Mouse (Mus musculus): Measurements from ENCODE around the gene Sypl2. TPM values are rescaled to one million over a fixed set of nuclear protein-coding genes. Genes with fewer than 3 reads are reported as not detected.

The Sypl2 gene
- polyA plus RNA-seq, 1 experiment: 0.37 TPM

DNA sequence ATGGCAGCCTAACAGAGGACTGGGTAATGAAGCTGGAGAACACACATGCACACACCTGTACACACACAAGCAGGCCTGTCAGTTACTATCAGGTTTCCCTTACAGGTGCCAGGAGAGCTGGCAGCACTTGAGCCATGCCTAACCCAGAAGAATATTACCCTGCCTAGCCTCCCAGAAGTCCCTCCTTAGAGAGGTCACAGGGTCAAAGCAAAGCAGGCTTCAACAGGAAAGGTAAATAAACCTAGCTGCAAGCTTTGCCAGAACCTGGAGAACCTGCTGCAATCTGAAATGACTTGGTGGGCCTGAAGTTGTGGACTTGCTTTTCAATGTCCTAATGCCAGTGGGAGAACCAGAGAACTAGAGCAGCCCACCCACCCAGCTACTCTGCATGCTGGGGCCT, 23.9 kb downstream of the Sypl2 start:
- H3K4me1 ChIP-seq (ENCODE audit: control insufficient read depth, insufficient read depth, low read length): peaks cover 4% of the 10 kb centered on the region; the same call in 1 of the 2 replicates
- H3K4me3 ChIP-seq (replicated peaks; ENCODE audit: control insufficient read depth, low read depth, low read length): no peak overlapping the region
- no peak overlapping the region for H3K27ac ChIP-seq (ENCODE audit: control insufficient read depth, insufficient read depth, low read depth, low read length, poor library complexity)
- TF ChIP-seq POLR2A (IDR thresholded peaks at IDR 0.05; ENCODE audit: borderline replicate concordance, control insufficient read depth, low read depth, low read length) (no peak), CTCF (IDR thresholded peaks at IDR 0.05; ENCODE audit: control insufficient read depth, insufficient read depth, low read length) (no peak)

DNA sequence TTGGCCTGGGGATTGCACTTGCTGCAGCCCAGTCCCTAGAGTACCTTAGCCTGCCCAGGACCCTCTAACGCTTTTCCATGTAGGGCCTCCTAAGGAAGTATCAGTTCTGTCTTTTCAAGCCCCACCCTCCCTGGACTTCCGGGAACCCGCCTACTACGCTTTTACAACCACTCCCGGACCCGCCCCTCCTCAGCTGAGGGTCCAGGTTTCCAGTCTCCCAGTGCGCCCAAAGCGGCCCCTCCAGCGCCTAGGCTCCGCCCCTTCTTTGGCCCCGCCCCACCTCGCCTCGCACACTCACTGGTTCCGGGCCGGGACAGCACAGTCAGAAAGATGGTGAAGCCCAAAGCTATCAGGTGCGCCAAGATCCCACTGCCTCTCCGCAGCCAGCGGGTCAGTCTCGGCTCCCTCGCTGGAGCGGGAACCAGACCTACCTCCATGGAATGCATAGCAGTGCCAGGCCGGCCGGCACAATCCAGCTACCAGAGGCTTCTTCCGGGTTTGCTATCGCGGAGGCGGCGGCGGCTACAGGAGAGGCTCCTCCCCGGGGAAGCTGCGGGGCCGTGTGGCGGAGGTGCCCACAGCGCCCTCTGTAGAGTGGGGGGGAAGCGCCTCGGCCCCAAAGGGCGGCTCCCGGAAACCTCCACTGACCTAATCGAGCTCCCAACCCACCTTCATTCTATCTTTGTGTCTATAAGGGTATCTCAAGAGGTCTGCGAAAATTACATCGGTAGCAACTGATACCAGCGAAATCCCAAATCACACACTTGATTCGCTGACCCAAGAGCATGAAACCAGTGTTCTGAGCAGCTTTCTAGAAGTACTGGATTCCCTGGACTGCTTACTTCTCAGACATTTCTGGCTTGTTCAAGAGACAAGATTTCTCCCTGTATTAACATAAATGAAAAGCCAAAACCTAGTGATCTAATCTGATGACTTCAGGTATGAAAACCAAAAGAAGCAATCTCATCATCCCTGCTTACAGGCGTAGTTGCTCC, 25.8 kb downstream of the Sypl2 start, which contains the start of gene Cyb561d1:
Cyb561d1 (minus strand) TSS at position 884 of the 995 bp plus-strand sequence.
- H3K27ac ChIP-seq (ENCODE audit: control insufficient read depth, insufficient read depth, low read depth, low read length, poor library complexity): peak within 1 kb of the TSS; percentile 98
- TF ChIP-seq CTCF (IDR thresholded peaks at IDR 0.05; ENCODE audit: control insufficient read depth, insufficient read depth, low read length) (peak; percentile 53; the same call in 1 of the 2 replicates), POLR2A (IDR thresholded peaks at IDR 0.05; ENCODE audit: borderline replicate concordance, control insufficient read depth, low read depth, low read length) (peak; percentile 56; the same call in 1 of the 2 replicates)
- WGBS: 3% methylated on average over 44 of the region's 44 CpGs

DNA sequence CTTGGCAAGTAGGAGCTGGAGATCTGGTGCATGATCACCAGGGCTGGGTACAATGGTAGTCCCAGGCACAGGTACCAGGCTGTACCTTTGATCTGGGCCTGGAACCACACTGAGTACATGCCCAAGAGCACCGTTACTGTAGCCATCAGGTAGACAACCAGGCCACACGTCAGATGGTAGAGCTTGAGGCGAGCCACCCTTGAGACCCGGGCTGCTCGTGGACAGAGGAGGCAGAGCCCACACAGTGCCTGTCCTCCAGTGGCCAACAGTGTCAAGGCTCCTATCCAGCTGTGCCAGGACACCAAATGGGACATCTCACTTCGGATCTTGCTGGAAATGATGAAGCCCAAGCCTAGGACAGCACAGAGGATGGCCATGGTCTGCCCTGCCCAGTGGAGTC, 27.2 kb downstream of the Sypl2 start:
- WGBS: 87% methylated on average over 6 of the region's 6 CpGs
- Histone ChIP-seq H3K27ac (ENCODE audit: control insufficient read depth, insufficient read depth, low read depth, low read length, poor library complexity) (no peak overlapping the region), H3K4me3 (replicated peaks; ENCODE audit: control insufficient read depth, low read depth, low read length) (no peak overlapping the region), H3K4me1 (ENCODE audit: control insufficient read depth, insufficient read depth, low read length) (peaks cover 4% of the 10 kb centered on the region; the same call in 1 of the 2 replicates)
- TF ChIP-seq POLR2A (IDR thresholded peaks at IDR 0.05; ENCODE audit: borderline replicate concordance, control insufficient read depth, low read depth, low read length) (no peak), CTCF (IDR thresholded peaks at IDR 0.05; ENCODE audit: control insufficient read depth, insufficient read depth, low read length) (no peak)

More for the DNA sequence above, 25.8 kb downstream of the Sypl2 start, which contains the start of gene Cyb561d1:
- peak within 1 kb of the TSS; percentile 96 for H3K4me3 ChIP-seq (replicated peaks; ENCODE audit: control insufficient read depth, low read depth, low read length)
- H3K4me1 ChIP-seq (ENCODE audit: control insufficient read depth, insufficient read depth, low read length): peaks cover 4% of the 10 kb centered on the region; the same call in 1 of the 2 replicates

DNA sequence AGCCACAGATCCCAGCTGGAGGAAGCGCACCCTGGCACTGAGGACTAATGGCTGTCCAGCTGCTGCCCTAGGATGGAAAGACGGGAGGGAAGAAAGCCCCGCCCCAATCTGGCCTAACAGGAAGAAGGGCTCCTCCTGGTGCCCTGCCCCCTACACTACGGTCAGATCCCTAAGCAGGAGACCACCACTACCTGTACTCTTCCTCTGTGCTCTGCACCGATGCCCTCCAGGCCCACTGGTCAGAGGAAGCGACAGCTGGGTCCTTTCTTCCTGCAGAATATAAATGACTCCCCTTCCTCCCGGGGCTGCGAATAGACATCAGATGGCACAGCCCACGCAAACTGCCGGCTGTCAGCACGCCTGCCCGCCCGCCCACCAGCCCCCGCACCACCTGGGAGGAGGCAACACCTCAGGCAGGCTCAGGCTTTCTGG, 29.4 kb downstream of the Sypl2 start:
- TF ChIP-seq CTCF (IDR thresholded peaks at IDR 0.05; ENCODE audit: control insufficient read depth, insufficient read depth, low read length) (no peak), POLR2A (IDR thresholded peaks at IDR 0.05; ENCODE audit: borderline replicate concordance, control insufficient read depth, low read depth, low read length) (no peak)
- H3K4me3 ChIP-seq (replicated peaks; ENCODE audit: control insufficient read depth, low read depth, low read length): no peak overlapping the region
- WGBS: 69% methylated on average over 14 of the region's 14 CpGs
- H3K4me1 ChIP-seq (ENCODE audit: control insufficient read depth, insufficient read depth, low read length): peaks cover 4% of the 10 kb centered on the region; the same call in 1 of the 2 replicates
- H3K27ac ChIP-seq (ENCODE audit: control insufficient read depth, insufficient read depth, low read depth, low read length, poor library complexity): no peak overlapping the region; the same call in 1 of the 2 replicates

DNA sequence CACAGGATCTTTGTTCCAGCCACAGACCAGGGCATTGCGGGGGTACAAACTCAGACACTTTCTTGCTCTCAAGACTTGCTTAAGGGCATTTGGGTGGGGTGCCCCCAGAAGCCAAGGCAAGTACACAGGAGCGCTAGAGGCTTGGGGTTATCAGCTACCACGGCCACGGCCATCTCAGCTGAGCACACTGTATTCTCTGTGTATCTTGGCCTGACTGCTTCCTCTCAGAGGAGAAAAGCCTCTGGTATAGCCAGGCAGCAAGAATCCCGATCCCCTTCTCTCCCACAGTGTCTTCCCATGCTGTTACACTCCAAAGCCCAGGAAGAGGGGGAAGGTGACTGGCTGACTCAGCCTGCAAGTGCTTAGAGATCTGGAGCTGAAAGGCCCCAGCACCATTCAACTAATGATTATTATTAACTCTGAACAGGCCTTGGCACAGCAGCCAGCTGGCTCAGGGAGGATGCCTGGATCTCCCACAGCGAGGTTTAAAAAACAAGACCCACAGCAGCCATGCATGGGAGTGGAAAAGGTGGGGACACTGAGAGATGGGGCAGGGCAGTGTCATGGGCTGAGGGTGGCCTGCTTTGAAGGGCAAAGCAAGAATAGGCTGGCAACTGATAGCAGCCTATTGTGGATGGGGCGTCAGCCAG, 30.4 kb downstream of the Sypl2 start:
- WGBS: 77% methylated on average over 7 of the region's 7 CpGs
- H3K4me3 ChIP-seq (replicated peaks; ENCODE audit: control insufficient read depth, low read depth, low read length): no peak overlapping the region
- H3K27ac ChIP-seq (ENCODE audit: control insufficient read depth, insufficient read depth, low read depth, low read length, poor library complexity): no peak overlapping the region
- no peak for TF ChIP-seq CTCF (IDR thresholded peaks at IDR 0.05; ENCODE audit: control insufficient read depth, insufficient read depth, low read length)
- no peak for TF ChIP-seq POLR2A (IDR thresholded peaks at IDR 0.05; ENCODE audit: borderline replicate concordance, control insufficient read depth, low read depth, low read length)
- peaks cover 3% of the 10 kb centered on the region; the same call in 1 of the 2 replicates for H3K4me1 ChIP-seq (ENCODE audit: control insufficient read depth, insufficient read depth, low read length)

DNA sequence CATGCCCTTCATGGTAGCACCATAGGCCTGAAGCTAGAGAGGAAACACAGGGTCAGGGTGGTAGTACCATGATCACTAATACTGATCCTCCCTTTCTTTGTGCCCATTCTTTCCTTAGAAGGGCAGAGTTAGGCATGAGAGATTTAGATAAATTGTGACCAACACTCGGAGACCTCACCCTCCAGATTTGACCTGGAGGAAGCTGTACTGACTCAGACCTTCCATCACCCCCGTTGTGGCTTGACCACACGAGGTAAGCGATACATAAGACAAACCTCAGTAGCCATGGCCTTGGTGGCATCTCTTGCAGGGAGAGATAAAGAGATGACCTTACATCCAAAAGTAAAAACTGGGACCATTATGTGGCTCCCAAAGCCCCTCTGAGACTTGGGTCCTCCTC, 31.2 kb downstream of the Sypl2 start:
- Histone ChIP-seq H3K4me1 (ENCODE audit: control insufficient read depth, insufficient read depth, low read length) (peaks cover 3% of the 10 kb centered on the region; the same call in 1 of the 2 replicates), H3K27ac (ENCODE audit: control insufficient read depth, insufficient read depth, low read depth, low read length, poor library complexity) (no peak overlapping the region), H3K4me3 (replicated peaks; ENCODE audit: control insufficient read depth, low read depth, low read length) (no peak overlapping the region)
- TF ChIP-seq CTCF (IDR thresholded peaks at IDR 0.05; ENCODE audit: control insufficient read depth, insufficient read depth, low read length) (no peak), POLR2A (IDR thresholded peaks at IDR 0.05; ENCODE audit: borderline replicate concordance, control insufficient read depth, low read depth, low read length) (no peak)
- 73% methylated on average over 4 of the region's 4 CpGs for WGBS

DNA sequence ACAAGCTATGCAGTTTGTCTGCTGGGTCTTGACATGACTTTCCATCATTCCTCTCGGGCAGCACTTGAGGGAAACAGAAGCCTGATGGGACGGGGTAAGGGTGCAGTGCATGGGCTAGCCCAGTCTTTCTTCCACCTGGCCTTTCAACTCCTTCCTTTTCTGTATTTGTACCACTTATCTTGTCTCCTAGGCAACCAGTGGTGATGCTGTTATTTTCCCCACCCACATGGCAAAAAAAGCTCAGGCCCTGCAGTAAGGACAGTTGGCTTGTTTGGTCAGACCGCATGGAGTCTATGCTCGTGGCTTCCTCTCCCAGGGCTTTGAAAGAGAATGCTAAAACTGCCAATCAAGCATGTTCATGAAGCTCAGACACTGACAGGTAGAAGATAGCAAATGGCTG, 32.8 kb downstream of the Sypl2 start:
- Histone ChIP-seq H3K4me1 (ENCODE audit: control insufficient read depth, insufficient read depth, low read length) (no peaks in the 10 kb centered on the region), H3K27ac (ENCODE audit: control insufficient read depth, insufficient read depth, low read depth, low read length, poor library complexity) (no peak overlapping the region), H3K4me3 (replicated peaks; ENCODE audit: control insufficient read depth, low read depth, low read length) (no peak overlapping the region)
- 75% methylated on average over 4 of the region's 4 CpGs for WGBS
- no peak for TF ChIP-seq POLR2A (IDR thresholded peaks at IDR 0.05; ENCODE audit: borderline replicate concordance, control insufficient read depth, low read depth, low read length)
- TF ChIP-seq CTCF (IDR thresholded peaks at IDR 0.05; ENCODE audit: control insufficient read depth, insufficient read depth, low read length): no peak

DNA sequence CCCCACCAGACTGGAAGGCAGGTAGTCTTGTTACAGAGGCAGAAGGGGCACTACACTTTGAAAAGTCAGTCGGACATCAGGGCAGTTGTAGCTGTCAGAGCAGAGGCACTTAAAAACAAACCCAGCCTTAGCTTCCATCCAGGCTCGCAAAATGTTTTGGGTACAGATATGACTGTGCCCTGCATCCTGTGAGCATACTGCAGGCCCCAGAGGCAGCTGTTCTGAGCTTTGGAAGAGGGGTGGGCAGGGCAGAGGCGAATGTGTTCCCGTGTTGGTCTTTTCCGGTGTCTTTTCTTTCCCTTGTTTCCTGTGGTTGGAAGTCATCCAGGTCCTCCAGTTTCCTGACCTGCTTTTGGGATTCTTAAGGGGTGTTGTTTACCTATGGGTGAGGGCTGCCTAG, 36.6 kb downstream of the Sypl2 start:
- Histone ChIP-seq H3K27ac (ENCODE audit: control insufficient read depth, insufficient read depth, low read depth, low read length, poor library complexity) (no peak overlapping the region), H3K4me3 (replicated peaks; ENCODE audit: control insufficient read depth, low read depth, low read length) (no peak overlapping the region), H3K4me1 (ENCODE audit: control insufficient read depth, insufficient read depth, low read length) (peaks cover 5% of the 10 kb centered on the region)
- TF ChIP-seq POLR2A (IDR thresholded peaks at IDR 0.05; ENCODE audit: borderline replicate concordance, control insufficient read depth, low read depth, low read length) (no peak), CTCF (IDR thresholded peaks at IDR 0.05; ENCODE audit: control insufficient read depth, insufficient read depth, low read length) (no peak)
- WGBS: 66% methylated on average over 5 of the region's 5 CpGs

Data from bone marrow, adult 2 months (tissue).